Mouse (Mus musculus): Measurements from ENCODE around the gene Gnb2. TPM values are rescaled to one million over a fixed set of nuclear protein-coding genes. Genes with fewer than 3 reads are reported as not detected.

Gene Gnb2
- 1,000 to 10,000 TPM; 1,007 to 1,026 TPM for total RNA-seq (2023)

GRCm38 (mm10) chr5:137533117-137533827 is at the start of gene Gnb2, which contains the start of gene Epo:
TSS of gene Gnb2 (minus strand) at chr5:137533510.
TSS of gene Epo (minus strand) at chr5:137533242.

GRCm38 (mm10) chr5:137569665-137570064 is 36.4 kb upstream of the Gnb2 start, which contains the start of gene Tfr2:
TSS of gene Tfr2 (plus strand) at chr5:137569840.

GRCm38 (mm10) chr5:137553411-137553837 is 20.1 kb upstream of the Gnb2 start, which contains the start of gene Actl6b:
TSS of gene Actl6b (plus strand) at chr5:137553517.

GRCm38 (mm10) chr5:137518436-137518835 is 14.9 kb downstream of the Gnb2 start, which contains the start of gene Gigyf1:
TSS of gene Gigyf1 (plus strand) at chr5:137518548.

GRCm38 (mm10) chr5:137501709-137502666 is 31.3 kb downstream of the Gnb2 start, which contains the start of gene Pop7:
TSS of gene Pop7 (minus strand) at chr5:137502518.

Other genes starting within 250 kb of the Gnb2 start
- 1 to 10 TPM in 1 of 2 experiments, under 1 TPM in 1; 0.16 to 1.7 TPM for gene Ache, start 246.0 kb downstream of the Gnb2 start, total RNA-seq (2023)
- gene Ufsp1, start 238.9 kb downstream of the Gnb2 start, total RNA-seq (2023) = under 1 TPM in 1 of 2 experiments, not detected in 1; 0.70 TPM
- 100 to 1,000 TPM; 177 to 211 TPM for gene Srrt, start 225.8 kb downstream of the Gnb2 start, total RNA-seq (2023)
- 10 to 100 TPM; 16.0 to 19.2 TPM for gene Trip6, start 219.1 kb downstream of the Gnb2 start, total RNA-seq (2023)
- gene Slc12a9, start 199.9 kb downstream of the Gnb2 start, total RNA-seq (2023) = 10 to 100 TPM; 74.1 to 74.2 TPM
- under 1 TPM in 1 of 2 experiments, not detected in 1; 0.30 TPM for gene Ephb4, start 183.4 kb downstream of the Gnb2 start, total RNA-seq (2023)
- under 1 TPM in 1 of 2 experiments, not detected in 1; 0.03 TPM for gene Zan, start 56.4 kb downstream of the Gnb2 start, total RNA-seq (2023)
- 10 to 100 TPM; 20.8 to 21.6 TPM for gene Pop7, start 31.0 kb downstream of the Gnb2 start, total RNA-seq (2023)
- 10 to 100 TPM; 55.2 to 70.1 TPM for gene Gigyf1, start 15.0 kb downstream of the Gnb2 start, total RNA-seq (2023)
- gene Epo, start 268 bp downstream of the Gnb2 start, total RNA-seq (2023) = not detected
- gene Actl6b, start 20.0 kb upstream of the Gnb2 start, total RNA-seq (2023) = not detected
- not detected for gene Tfr2, start 36.3 kb upstream of the Gnb2 start, total RNA-seq (2023)
- 10 to 100 TPM; 44.1 to 47.4 TPM for gene Mospd3, start 67.5 kb upstream of the Gnb2 start, total RNA-seq (2023)
- 1 to 10 TPM in 1 of 2 experiments, under 1 TPM in 1; 0.70 to 1.3 TPM for gene Pcolce, start 80.3 kb upstream of the Gnb2 start, total RNA-seq (2023)
- gene Fbxo24, start 95.5 kb upstream of the Gnb2 start, total RNA-seq (2023) = not detected
- gene Lrch4, start 95.6 kb upstream of the Gnb2 start, total RNA-seq (2023) = 100 to 1,000 TPM; 230 to 264 TPM
- gene Gm20605, start 95.7 kb upstream of the Gnb2 start, total RNA-seq (2023) = 10 to 100 TPM; 46.8 to 54.6 TPM
- gene Sap25, start 107.8 kb upstream of the Gnb2 start, total RNA-seq (2023) = 10 to 100 TPM; 82.6 to 84.7 TPM
- gene Irs3, start 112.2 kb upstream of the Gnb2 start, total RNA-seq (2023) = not detected
- 10 to 100 TPM; 19.8 to 21.9 TPM for gene Agfg2, start 151.2 kb upstream of the Gnb2 start, total RNA-seq (2023)
- 1 to 10 TPM in 1 of 2 experiments, under 1 TPM in 1; 0.94 to 1.2 TPM for gene Nyap1, start 208.1 kb upstream of the Gnb2 start, total RNA-seq (2023)
- gene Tsc22d4, start 212.2 kb upstream of the Gnb2 start, total RNA-seq (2023) = 100 to 1,000 TPM; 192 to 213 TPM
- 10 to 100 TPM; 19.3 to 22.4 TPM for gene Ppp1r35, start 245.3 kb upstream of the Gnb2 start, total RNA-seq (2023)